Mouse (Mus musculus) liver, embryonic 14.5 days (tissue): ENCODE results near the gene Sgk2.

Experiments used
- CTCF ChIP-seq: IDR thresholded peaks from 2 replicates; pipeline ENCODE4 v1.5.1; 2016; ENCODE audit warnings: antibody characterized with exemption, low read depth, control low read depth
- EP300 ChIP-seq: IDR thresholded peaks from 2 replicates; pipeline ENCODE4 v1.6.1; 2016; ENCODE audit warnings: antibody characterized with exemption, low read depth

DNA sequence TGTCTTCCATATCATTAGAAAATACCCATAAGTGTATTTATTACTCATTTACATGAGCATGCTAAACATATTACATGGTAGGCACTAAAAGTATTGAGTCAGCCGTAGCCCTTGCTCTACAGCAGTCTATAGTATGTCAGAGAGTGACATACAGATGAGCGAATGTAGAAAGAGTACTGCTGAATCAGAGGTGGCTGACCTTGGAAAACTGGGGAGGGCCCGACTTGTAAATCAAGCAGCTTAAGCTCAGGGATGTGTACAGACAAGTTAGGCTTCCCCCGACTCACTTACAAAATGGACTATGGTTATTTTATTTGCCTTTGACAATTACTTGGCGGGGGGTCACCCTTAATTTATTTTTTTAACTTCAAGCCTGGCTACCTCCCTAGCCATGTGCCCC is 44.2 kb downstream of the Sgk2 start:
- no peak for TF ChIP-seq EP300
- TF ChIP-seq CTCF, result no peak
